Mouse (Mus musculus): Measurements from ENCODE around the gene Ghr. TPM values are rescaled to one million over a fixed set of nuclear protein-coding genes. Genes with fewer than 3 reads are reported as not detected.

Ghr gene
- polyA plus RNA-seq, 1 experiment: 1.6 TPM

- WGBS: 82% methylated on average over 4 of the region's 4 CpGs
- no peak overlapping the region for H3K4me3 ChIP-seq (ENCODE audit: extremely low read depth, insufficient read depth, insufficient read length)
- H3K36me3 ChIP-seq (ENCODE audit: control insufficient read depth, insufficient read depth, low read length): no peaks in the 10 kb centered on the region
- H3K4me1 ChIP-seq (ENCODE audit: control insufficient read depth, insufficient read depth, insufficient read length): no peaks in the 10 kb centered on the region
- H3K27ac ChIP-seq (ENCODE audit: insufficient read depth, low read length): no peak overlapping the region
- TF ChIP-seq CTCF (IDR thresholded peaks at IDR 0.05; ENCODE audit: extremely low read depth, insufficient read depth, insufficient read length, insufficient replicate concordance): no peak
- DNase-seq (ENCODE audit: low read depth in 1 of 2, low spot score in 2 of 2): no peak
- H3K27me3 ChIP-seq (ENCODE audit: control insufficient read depth, insufficient read depth, low read length): no peaks in the 10 kb centered on the region
Observed at GRCm38 (mm10) chr15:3601422-3602097, 18.3 kb upstream of the Ghr start.

GRCm38 (mm10) chr15:3587879-3588278 is 4.6 kb upstream of the Ghr start:
- Histone ChIP-seq H3K27ac (ENCODE audit: insufficient read depth, low read length) (no peak overlapping the region), H3K27me3 (ENCODE audit: control insufficient read depth, insufficient read depth, low read length) (peaks cover 3% of the 10 kb centered on the region; the same call in 1 of the 2 replicates), H3K36me3 (ENCODE audit: control insufficient read depth, insufficient read depth, low read length) (no peaks in the 10 kb centered on the region), H3K4me1 (ENCODE audit: control insufficient read depth, insufficient read depth, insufficient read length) (peaks cover 3% of the 10 kb centered on the region; the same call in 1 of the 2 replicates), H3K4me3 (ENCODE audit: extremely low read depth, insufficient read depth, insufficient read length) (no peak overlapping the region)
- TF ChIP-seq POLR2A (IDR thresholded peaks at IDR 0.05; ENCODE audit: low read depth, low read length) (no peak), CTCF (IDR thresholded peaks at IDR 0.05; ENCODE audit: extremely low read depth, insufficient read depth, insufficient read length, insufficient replicate concordance) (no peak)
- 74% methylated on average over 2 of the region's 2 CpGs for WGBS
- DNase-seq (ENCODE audit: low read depth in 1 of 2, low spot score in 2 of 2): no peak

GRCm38 (mm10) chr15:3584361-3584760 is 1.1 kb upstream of the Ghr start:
- H3K4me1 ChIP-seq (ENCODE audit: control insufficient read depth, insufficient read depth, insufficient read length): peaks cover 4% of the 10 kb centered on the region; the same call in 1 of the 2 replicates
- DNase-seq (ENCODE audit: low read depth in 1 of 2, low spot score in 2 of 2): no peak
- 67% methylated on average over 4 of the region's 4 CpGs for WGBS
- H3K27me3 ChIP-seq (ENCODE audit: control insufficient read depth, insufficient read depth, low read length): peaks cover 6% of the 10 kb centered on the region
- H3K4me3 ChIP-seq (ENCODE audit: extremely low read depth, insufficient read depth, insufficient read length): no peak overlapping the region
- H3K27ac ChIP-seq (ENCODE audit: insufficient read depth, low read length): no peak overlapping the region
- H3K36me3 ChIP-seq (ENCODE audit: control insufficient read depth, insufficient read depth, low read length): no peaks in the 10 kb centered on the region
- TF ChIP-seq CTCF (IDR thresholded peaks at IDR 0.05; ENCODE audit: extremely low read depth, insufficient read depth, insufficient read length, insufficient replicate concordance) (no peak), POLR2A (IDR thresholded peaks at IDR 0.05; ENCODE audit: low read depth, low read length) (no peak)

- Histone ChIP-seq H3K27me3 (ENCODE audit: control insufficient read depth, insufficient read depth, low read length) (peaks cover 6% of the 10 kb centered on the region), H3K4me1 (ENCODE audit: control insufficient read depth, insufficient read depth, insufficient read length) (peaks cover 4% of the 10 kb centered on the region; the same call in 1 of the 2 replicates), H3K4me3 (ENCODE audit: extremely low read depth, insufficient read depth, insufficient read length) (peak overlapping the region; percentile 42), H3K27ac (ENCODE audit: insufficient read depth, low read length) (no peak overlapping the region), H3K36me3 (ENCODE audit: control insufficient read depth, insufficient read depth, low read length) (no peaks in the 10 kb centered on the region)
- 6% methylated on average over 34 of the region's 34 CpGs for whole genome bisulfite sequencing
- TF ChIP-seq POLR2A (IDR thresholded peaks at IDR 0.05; ENCODE audit: low read depth, low read length) (no peak), CTCF (IDR thresholded peaks at IDR 0.05; ENCODE audit: extremely low read depth, insufficient read depth, insufficient read length, insufficient replicate concordance) (no peak)
- no peak for DNase-seq (ENCODE audit: low read depth in 1 of 2, low spot score in 2 of 2)
Observed at GRCm38 (mm10) chr15:3581861-3582806, 1.2 kb downstream of the Ghr start.

GRCm38 (mm10) chr15:3581337-3581736 is 2.0 kb downstream of the Ghr start:
- Histone ChIP-seq H3K4me3 (ENCODE audit: extremely low read depth, insufficient read depth, insufficient read length) (no peak overlapping the region), H3K4me1 (ENCODE audit: control insufficient read depth, insufficient read depth, insufficient read length) (peaks cover 4% of the 10 kb centered on the region; the same call in 1 of the 2 replicates), H3K36me3 (ENCODE audit: control insufficient read depth, insufficient read depth, low read length) (no peaks in the 10 kb centered on the region), H3K27me3 (ENCODE audit: control insufficient read depth, insufficient read depth, low read length) (peaks cover 6% of the 10 kb centered on the region), H3K27ac (ENCODE audit: insufficient read depth, low read length) (no peak overlapping the region)
- TF ChIP-seq POLR2A (IDR thresholded peaks at IDR 0.05; ENCODE audit: low read depth, low read length): no peak
- no peak for TF ChIP-seq CTCF (IDR thresholded peaks at IDR 0.05; ENCODE audit: extremely low read depth, insufficient read depth, insufficient read length, insufficient replicate concordance)
- DNase-seq (ENCODE audit: low read depth in 1 of 2, low spot score in 2 of 2): no peak
- 61% methylated on average over 3 of the region's 3 CpGs for WGBS

GRCm38 (mm10) chr15:3580216-3580615 is 3.1 kb downstream of the Ghr start:
- no peak for DNase-seq (ENCODE audit: low read depth in 1 of 2, low spot score in 2 of 2)
- H3K4me1 ChIP-seq (ENCODE audit: control insufficient read depth, insufficient read depth, insufficient read length): peaks cover 4% of the 10 kb centered on the region; the same call in 1 of the 2 replicates
- WGBS: 91% methylated on average over 2 of the region's 2 CpGs
- H3K4me3 ChIP-seq (ENCODE audit: extremely low read depth, insufficient read depth, insufficient read length): no peak overlapping the region
- TF ChIP-seq CTCF (IDR thresholded peaks at IDR 0.05; ENCODE audit: extremely low read depth, insufficient read depth, insufficient read length, insufficient replicate concordance) (no peak), POLR2A (IDR thresholded peaks at IDR 0.05; ENCODE audit: low read depth, low read length) (no peak)
- no peak overlapping the region for H3K27ac ChIP-seq (ENCODE audit: insufficient read depth, low read length)
- H3K36me3 ChIP-seq (ENCODE audit: control insufficient read depth, insufficient read depth, low read length): no peaks in the 10 kb centered on the region
- peaks cover 6% of the 10 kb centered on the region for H3K27me3 ChIP-seq (ENCODE audit: control insufficient read depth, insufficient read depth, low read length)
